Mouse (Mus musculus) midbrain, embryonic 16.5 days (tissue): ENCODE data around the gene Pnck. TPM values are rescaled to one million over a fixed set of nuclear protein-coding genes. Genes with fewer than 3 reads are reported as not detected.

Experiments used
- ATAC-seq: fragments of 200-750 bp; cut with Nextera tagmentation; 2 replicates; pipeline ENCODE4 v1.8.0; 2017; ENCODE audit warnings: moderate TSS enrichment
- H3K27ac ChIP-seq: fragments of 300-500 bp; sonication (generic); 2 replicates; pipeline ENCODE4 v1.5.1; 2014; ENCODE audit warnings: mild to moderate bottlenecking, low read length, mixed read lengths
- H3K27me3 ChIP-seq: fragments of 300-500 bp; sonication (generic); 2 replicates; pipeline ENCODE4 v1.6.1; 2014; ENCODE audit warnings: low read depth, low read length, mixed read lengths; ENCODE audit not compliant: control insufficient read depth, insufficient read depth
- H3K36me3 ChIP-seq: fragments of 300-500 bp; sonication (generic); 2 replicates; pipeline ENCODE4 v1.6.1; 2014; ENCODE audit warnings: mild to moderate bottlenecking, low read length, moderate library complexity, mixed read lengths; ENCODE audit not compliant: control insufficient read depth, insufficient read depth
- H3K4me1 ChIP-seq: fragments of 300-500 bp; sonication (generic); 2 replicates; pipeline ENCODE4 v1.6.1; 2014; ENCODE audit warnings: mild to moderate bottlenecking, low read length, mixed read lengths; ENCODE audit not compliant: control insufficient read depth, insufficient read depth
- H3K4me2 ChIP-seq: fragments of 300-500 bp; sonication (generic); 2 replicates; pipeline ENCODE4 v1.6.1; 2014; ENCODE audit warnings: mild to moderate bottlenecking, low read length, mixed read lengths
- H3K4me3 ChIP-seq: fragments of 300-500 bp; sonication (generic); 2 replicates; pipeline ENCODE4 v1.5.1; 2014; ENCODE audit warnings: low read depth, mild to moderate bottlenecking, low read length, moderate library complexity, mixed read lengths
- H3K9ac ChIP-seq: fragments of 300-500 bp; sonication (generic); 2 replicates; pipeline ENCODE4 v1.6.1; 2014; ENCODE audit warnings: low read depth, low read length, mixed read lengths
- H3K9me3 ChIP-seq: fragments of 300-500 bp; sonication (generic); replicated peaks from 2 replicates; pipeline ENCODE4 v1.6.1; 2014; ENCODE audit warnings: mild to moderate bottlenecking, low read length, mixed read lengths; ENCODE audit not compliant: control insufficient read depth, poor library complexity, severe bottlenecking
- WGBS: fragments of 180-500 bp; shearing (Covaris S2); extraction: QIAGEN DNeasy Blood & Tissue Kit; methylation state at CpG from one replicate; pipeline ENCODE4 v1.1.7; 2014; 5-methylcytosine and 5-hydroxymethylcytosine counted together
- polyA plus RNA-seq: library from polyadenylated mRNA; unstranded; fragments of >200 nt; fragmentation: Nextera tagmentation; extraction: Ambion mirVana; gene quantifications from 2 replicates; pipeline ENCODE4 v1.2.1, GENCODE M21; 2015

The Pnck gene
- polyA plus RNA-seq, 1 experiment from 2014 or later = 208 TPM

DNA sequence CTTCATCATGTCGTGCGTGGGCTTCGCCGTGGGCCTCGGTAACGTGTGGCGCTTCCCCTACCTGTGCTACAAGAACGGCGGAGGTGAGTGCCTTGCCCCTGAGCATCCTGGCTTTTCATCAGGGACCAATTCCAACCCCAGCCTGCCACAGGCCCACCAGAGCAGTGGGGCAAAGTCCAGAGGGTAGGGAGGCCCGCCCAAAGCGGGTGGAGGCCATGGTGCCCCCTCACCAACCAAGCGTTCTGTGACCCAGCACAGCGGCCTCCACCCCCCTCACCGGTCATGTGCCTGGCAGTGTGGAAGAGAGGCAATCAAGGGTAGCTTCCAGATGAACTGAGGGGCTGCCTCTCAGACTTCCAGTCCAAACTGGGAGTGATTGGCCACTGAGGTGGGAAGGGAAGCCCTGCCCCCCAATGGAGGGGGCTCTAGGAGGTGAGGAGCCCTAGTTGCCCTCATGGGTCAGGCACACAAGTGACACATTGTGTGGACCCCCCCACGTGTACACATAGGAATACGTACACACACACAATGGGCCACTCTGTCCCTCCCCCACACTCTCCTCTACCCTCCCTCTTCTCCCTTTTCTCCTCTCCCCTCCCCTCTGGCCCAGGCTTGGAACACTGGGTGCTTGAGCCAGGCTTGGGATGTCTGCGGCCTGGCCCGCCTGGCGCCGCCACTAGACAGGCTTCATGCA, 14.2 kb upstream of the Pnck start:
- 0 out of 2 replicates have a peak, but pooled peaks cover 3% of the 10 kb centered on the region for H3K36me3 ChIP-seq
- H3K4me2 ChIP-seq = peak overlapping the region; percentile 80
- peak overlapping the region; percentile 77 for H3K9ac ChIP-seq
- H3K27me3 ChIP-seq = no peaks in the 10 kb centered on the region
- peaks cover 12% of the 10 kb centered on the region for H3K4me1 ChIP-seq
- H3K27ac ChIP-seq = peak overlapping the region; percentile 70
- 25% methylated on average over 20 of the region's 20 CpGs for WGBS
- peak overlapping the region; percentile 61 for H3K4me3 ChIP-seq
- peak; percentile 21 for ATAC-seq
- no peaks in the 10 kb centered on the region; the same call in 1 of the 2 replicates for H3K9me3 ChIP-seq

DNA sequence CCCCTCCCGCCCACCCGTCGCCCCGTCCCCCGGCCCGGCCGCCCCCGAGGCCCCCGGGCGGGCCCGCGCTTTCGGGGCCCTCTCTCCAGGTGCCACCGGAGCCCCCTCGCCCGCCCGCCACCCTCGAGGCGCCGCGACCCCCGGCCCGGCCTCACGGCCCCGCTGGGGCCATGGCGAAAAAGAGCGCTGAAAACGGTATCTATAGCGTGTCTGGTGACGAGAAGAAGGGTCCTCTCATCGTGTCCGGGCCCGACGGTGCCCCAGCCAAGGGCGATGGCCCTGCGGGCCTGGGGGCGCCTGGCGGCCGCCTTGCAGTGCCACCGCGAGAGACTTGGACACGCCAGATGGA, 13.7 kb upstream of the Pnck start:
- 20% methylated on average over 18 of the region's 42 CpGs for WGBS
- peaks cover 12% of the 10 kb centered on the region for H3K4me1 ChIP-seq
- ATAC-seq = no peak; the same call in 1 of the 2 replicates
- H3K27ac ChIP-seq = peak overlapping the region; percentile 70
- no peaks in the 10 kb centered on the region for H3K27me3 ChIP-seq
- H3K4me2 ChIP-seq = peak overlapping the region; percentile 80
- H3K36me3 ChIP-seq = 0 out of 2 replicates have a peak, but pooled peaks cover 3% of the 10 kb centered on the region
- peak overlapping the region; percentile 77 for H3K9ac ChIP-seq
- H3K4me3 ChIP-seq = peak overlapping the region; percentile 61
- no peaks in the 10 kb centered on the region; the same call in 1 of the 2 replicates for H3K9me3 ChIP-seq

DNA sequence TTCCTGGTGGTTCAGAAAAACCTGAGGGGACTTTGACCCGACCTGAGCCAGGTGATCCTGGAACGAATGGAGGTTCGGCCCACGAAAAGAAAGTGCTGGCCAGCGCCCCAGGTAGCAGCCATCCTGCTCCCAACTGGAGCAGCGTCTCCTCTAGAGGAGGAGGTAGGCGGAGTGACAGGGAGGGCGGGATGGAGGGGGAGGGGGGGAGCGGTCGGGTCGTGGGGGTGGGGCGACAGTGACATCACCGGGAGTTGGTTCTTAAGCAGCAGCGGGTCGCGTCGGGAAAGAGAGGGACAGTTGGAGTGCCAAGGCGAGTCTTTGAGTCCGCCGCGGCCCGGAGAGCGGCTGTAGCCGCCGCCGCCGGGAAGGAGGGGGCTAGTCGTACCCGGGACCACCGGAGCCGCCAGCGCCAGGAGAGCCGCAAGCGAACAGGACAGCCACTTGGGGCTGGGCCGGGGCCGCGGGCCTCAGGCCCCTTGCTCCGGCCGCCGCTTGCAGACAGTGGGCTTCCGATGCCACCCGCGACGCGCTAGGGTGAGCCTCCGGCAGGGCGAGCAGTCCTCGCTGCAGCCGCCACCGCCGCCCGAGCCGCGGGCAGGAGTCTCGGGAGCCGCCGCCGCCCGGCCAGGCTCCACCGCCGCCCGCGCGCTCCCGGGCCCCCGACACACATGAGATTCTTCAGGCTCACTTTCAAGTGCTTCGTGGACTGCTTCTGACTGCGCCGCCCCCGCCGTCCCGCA, 13.1 kb upstream of the Pnck start, which contains the start of gene Slc6a8:
Gene Slc6a8, plus strand, starts transcription at position 272 of the 740 bp plus-strand sequence.
- ATAC-seq = peak; percentile 77

DNA sequence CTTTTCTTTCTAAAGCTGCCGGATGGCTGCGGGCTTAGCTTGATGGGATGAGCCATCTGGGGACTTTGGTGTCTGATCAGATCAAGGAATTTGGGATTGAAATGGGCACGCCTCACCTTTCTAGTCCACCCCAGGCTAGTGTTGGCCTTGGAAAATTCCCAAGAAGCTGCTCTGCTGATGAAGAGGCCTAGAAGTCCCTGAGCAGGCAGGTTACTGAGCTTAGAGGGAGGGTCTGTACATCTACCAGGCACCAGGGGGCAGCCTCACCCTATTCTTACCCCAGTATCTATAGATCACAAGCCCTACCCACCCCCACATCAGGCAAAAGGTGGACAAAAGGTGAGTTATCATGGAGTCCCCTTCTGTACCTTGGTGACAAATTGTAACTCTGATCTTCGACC, 12.1 kb upstream of the Pnck start:
- no peaks in the 10 kb centered on the region; the same call in 1 of the 2 replicates for H3K9me3 ChIP-seq
- ATAC-seq = peak; percentile 44
- 59% methylated on average over 4 of the region's 4 CpGs for WGBS
- peak overlapping the region; percentile 80; the same call in 1 of the 2 replicates for H3K4me2 ChIP-seq
- no peak overlapping the region for H3K4me3 ChIP-seq
- H3K4me1 ChIP-seq = peaks cover 12% of the 10 kb centered on the region
- H3K27me3 ChIP-seq = no peaks in the 10 kb centered on the region
- no peak overlapping the region for H3K27ac ChIP-seq
- 0 out of 2 replicates have a peak, but pooled peaks cover 2% of the 10 kb centered on the region for H3K36me3 ChIP-seq
- H3K9ac ChIP-seq = no peak overlapping the region

More for the DNA sequence above, 13.1 kb upstream of the Pnck start, which contains the start of gene Slc6a8:
- Histone ChIP-seq H3K9ac (peak within 1 kb of the TSS; percentile 77), H3K36me3 (0 out of 2 replicates have a peak, but pooled peaks cover 3% of the 10 kb centered on the region), H3K9me3 (no peaks in the 10 kb centered on the region; the same call in 1 of the 2 replicates), H3K27me3 (no peaks in the 10 kb centered on the region), H3K4me1 (peaks cover 12% of the 10 kb centered on the region), H3K27ac (peak within 1 kb of the TSS; percentile 70), H3K4me2 (peak within 1 kb of the TSS; percentile 80), H3K4me3 (peak within 1 kb of the TSS; percentile 61)
- WGBS = 10% methylated on average over 12 of the region's 72 CpGs

DNA sequence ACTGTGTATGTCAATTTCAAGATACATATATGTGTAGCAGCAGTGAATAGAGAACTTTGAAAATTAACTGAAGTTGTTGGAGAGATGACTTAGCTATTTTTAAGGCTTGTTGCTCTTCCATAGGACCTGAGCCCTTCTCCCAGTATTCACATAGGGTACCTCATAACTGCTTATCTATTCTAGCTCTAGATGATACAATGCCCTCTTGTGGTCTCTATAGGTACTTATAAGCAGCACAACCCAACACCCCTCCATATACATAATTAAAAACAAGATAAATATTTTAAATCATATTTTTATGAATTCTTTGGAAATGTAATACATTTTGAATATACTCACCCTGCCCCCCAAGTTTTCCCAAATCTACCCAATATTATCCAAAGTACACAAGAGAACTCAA, 3.2 kb upstream of the Pnck start:
- no peak for ATAC-seq
- Histone ChIP-seq H3K27ac (no peak overlapping the region), H3K36me3 (no peaks in the 10 kb centered on the region), H3K27me3 (no peaks in the 10 kb centered on the region), H3K9ac (no peak overlapping the region), H3K4me2 (no peak overlapping the region), H3K9me3 (no peaks in the 10 kb centered on the region), H3K4me3 (no peak overlapping the region), H3K4me1 (peaks cover 6% of the 10 kb centered on the region; the same call in 1 of the 2 replicates)

DNA sequence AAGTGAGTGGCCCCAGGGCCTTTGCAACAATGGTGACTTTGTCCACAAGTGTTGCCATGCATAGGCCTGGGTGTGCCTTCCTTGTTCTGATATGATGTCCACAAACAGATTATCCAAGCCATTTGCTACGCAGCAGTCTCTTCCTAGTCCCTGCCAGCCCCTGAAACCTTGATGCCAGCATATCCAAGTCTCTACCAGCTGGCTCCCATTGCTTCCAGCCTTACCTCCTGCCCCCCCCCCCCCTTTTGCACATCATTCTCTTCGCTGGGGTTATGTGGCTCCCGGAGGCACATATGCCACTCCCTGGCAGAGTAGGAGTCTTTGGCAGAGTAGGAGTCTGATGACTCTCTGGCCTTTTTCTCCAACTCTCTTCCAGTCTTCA, 358 bp upstream of the Pnck start:
- peak overlapping the region; percentile 78 for H3K27ac ChIP-seq
- H3K4me1 ChIP-seq = peaks cover 9% of the 10 kb centered on the region; the same call in 1 of the 2 replicates
- no peaks in the 10 kb centered on the region for H3K9me3 ChIP-seq
- peak; percentile 11; the same call in 1 of the 2 replicates for ATAC-seq
- 53% methylated on average over 3 of the region's 3 CpGs for WGBS
- H3K9ac ChIP-seq = peak overlapping the region; percentile 75
- peak overlapping the region; percentile 47 for H3K4me3 ChIP-seq
- H3K27me3 ChIP-seq = no peaks in the 10 kb centered on the region
- H3K36me3 ChIP-seq = 0 out of 2 replicates have a peak, but pooled peaks cover 2% of the 10 kb centered on the region
- H3K4me2 ChIP-seq = peak overlapping the region; percentile 56

DNA sequence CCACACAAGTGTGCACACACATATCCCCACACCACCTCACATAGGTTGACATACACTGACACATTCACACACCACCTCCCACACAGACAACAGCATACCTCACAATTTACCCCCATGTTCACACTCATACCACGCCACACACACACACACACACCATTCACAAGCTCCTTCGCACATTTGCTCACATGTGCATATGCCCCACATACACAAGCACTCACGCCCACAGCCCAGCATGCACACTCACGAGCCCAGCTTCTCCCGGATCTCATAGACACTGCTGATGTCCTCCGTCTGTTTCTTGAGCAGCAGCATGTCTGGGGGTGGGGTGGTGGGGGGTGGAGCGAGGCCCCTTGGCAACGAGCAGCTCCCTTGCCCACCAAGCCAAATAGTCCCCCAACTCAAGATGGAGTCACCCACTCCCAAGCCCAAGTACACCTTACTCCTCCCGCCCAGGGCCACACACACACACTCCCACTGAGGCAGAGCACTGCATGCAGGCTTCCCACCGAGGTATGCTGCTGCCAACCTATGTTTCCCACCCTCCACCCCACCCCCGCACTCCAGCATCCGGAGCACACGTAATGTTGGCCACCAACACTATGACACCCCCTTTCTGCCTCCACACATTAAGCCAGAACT, 862 bp downstream of the Pnck start:
- H3K9me3 ChIP-seq = no peaks in the 10 kb centered on the region
- H3K27me3 ChIP-seq = no peaks in the 10 kb centered on the region
- peak overlapping the region; percentile 75 for H3K9ac ChIP-seq
- peaks cover 9% of the 10 kb centered on the region; the same call in 1 of the 2 replicates for H3K4me1 ChIP-seq
- peak overlapping the region; percentile 78 for H3K27ac ChIP-seq
- peak; percentile 51 for ATAC-seq
- 50% methylated on average over 13 of the region's 13 CpGs for WGBS
- H3K4me3 ChIP-seq = peak overlapping the region; percentile 47
- H3K36me3 ChIP-seq = 0 out of 2 replicates have a peak, but pooled peaks cover 2% of the 10 kb centered on the region
- H3K4me2 ChIP-seq = peak overlapping the region; percentile 56

DNA sequence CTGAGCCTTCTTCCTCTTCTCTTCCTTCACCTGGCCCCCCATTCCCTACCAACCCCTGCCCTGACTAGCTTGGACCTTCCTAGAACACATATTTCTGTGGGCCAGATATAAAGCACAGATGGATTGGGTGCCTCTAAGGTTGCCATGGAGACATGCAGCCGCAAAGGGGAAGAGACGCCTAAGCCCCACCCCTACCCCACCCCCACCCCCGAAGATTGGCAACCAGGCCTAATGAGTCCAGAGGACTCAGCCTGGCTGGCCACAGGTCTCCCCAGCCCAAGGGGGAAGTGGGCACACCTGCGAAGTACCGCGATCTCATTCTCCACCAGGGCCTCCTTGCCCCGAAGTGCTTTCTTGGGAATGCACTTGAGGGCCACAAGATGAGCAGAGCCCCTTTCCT, 1.5 kb downstream of the Pnck start:
- 47% methylated on average over 7 of the region's 7 CpGs for WGBS

More for the DNA sequence above, 1.5 kb downstream of the Pnck start:
- Histone ChIP-seq H3K9ac (peak overlapping the region; percentile 75; the same call in 1 of the 2 replicates), H3K9me3 (no peaks in the 10 kb centered on the region), H3K27me3 (no peaks in the 10 kb centered on the region), H3K27ac (no peak overlapping the region), H3K4me3 (peak overlapping the region; percentile 47), H3K4me1 (peaks cover 9% of the 10 kb centered on the region; the same call in 1 of the 2 replicates), H3K36me3 (0 out of 2 replicates have a peak, but pooled peaks cover 2% of the 10 kb centered on the region), H3K4me2 (peak overlapping the region; percentile 56)
- ATAC-seq = no peak
